Mouse (Mus musculus) lung, postnatal 0 days (tissue): ENCODE data around the gene D10Jhu81e.

Experiments
- CTCF ChIP-seq: IDR thresholded peaks from 2 replicates; pipeline ENCODE4 v1.5.1; 2016; ENCODE audit warnings: antibody characterized with exemption, mild to moderate bottlenecking
- EP300 ChIP-seq: IDR thresholded peaks from 2 replicates; pipeline ENCODE4 v1.6.1; 2016; ENCODE audit warnings: antibody characterized with exemption, mild to moderate bottlenecking, control low read depth

DNA sequence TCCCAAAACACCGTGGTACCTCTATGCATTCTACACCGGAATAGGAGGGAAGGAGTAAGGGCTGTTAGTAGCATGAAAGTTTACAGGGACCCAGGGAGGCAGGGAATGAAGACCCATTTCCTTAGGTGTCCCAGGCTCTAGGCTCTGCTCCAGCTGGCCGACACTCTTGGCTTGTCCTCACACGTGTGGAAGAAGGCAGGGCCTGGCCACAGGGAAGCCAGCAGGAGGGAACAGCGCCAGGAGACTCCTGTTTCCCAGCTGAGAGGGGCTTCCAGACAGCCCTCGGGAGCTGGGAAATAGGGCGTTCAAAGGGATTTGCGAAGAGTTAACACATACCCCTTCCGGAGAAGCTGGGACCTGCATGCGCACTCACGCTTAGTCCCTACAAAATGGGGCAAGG is 40.2 kb downstream of the D10Jhu81e start:
- TF ChIP-seq CTCF (no peak), EP300 (no peak)
